Mouse (Mus musculus): ENCODE measurements around the gene Osbpl7. TPM values are rescaled to one million over a fixed set of nuclear protein-coding genes. Genes with fewer than 3 reads are reported as not detected.

The Osbpl7 gene
- polyA plus RNA-seq, 1 experiment from 2014 or later, result 12.8 TPM

DNA sequence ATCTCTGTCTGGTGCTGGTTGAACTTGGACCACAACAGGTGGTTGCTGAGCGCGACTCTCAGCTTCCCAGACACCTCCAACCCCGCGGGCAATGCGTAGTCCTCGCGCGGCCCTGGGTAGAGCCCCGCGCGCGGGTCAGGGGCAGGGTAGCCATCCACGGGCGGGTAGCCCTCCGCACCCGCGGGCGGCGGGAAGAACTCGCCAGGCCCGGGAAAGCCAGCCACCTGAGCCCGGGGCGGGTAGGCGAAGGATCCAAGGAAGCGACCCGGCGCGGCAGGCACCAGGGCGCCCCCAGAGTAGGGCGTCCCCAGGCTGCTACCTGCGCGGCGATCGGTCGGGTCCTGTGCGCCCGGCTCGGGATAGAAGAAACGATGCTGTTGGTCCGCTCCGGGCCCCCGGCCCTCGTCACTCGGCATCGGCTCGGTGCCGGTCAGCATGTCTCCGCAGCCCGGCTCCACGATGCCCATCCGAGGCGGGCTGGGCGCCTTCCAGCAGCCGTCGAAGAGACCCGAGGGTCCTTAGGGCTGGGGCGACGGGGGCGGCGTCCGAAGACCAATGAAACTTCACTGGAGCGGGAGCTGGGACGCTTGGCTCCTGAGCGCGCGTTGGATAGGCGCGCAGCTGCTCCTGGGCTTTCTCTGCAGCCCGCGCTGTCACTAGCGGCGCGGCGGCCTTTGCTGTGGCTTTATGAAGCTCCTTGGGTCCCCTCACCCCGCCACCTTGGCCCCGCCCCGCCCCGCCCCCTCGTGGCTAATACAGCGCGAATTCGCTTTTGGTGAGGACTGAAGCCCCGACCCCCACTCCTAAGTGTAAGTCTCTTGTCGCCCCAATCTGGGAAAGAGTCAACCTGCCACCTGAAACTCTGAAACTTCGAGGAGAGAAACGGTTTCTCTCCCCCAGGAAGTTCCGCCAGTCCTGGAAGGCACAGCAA is 64.5 kb downstream of the Osbpl7 start, which contains the start of gene Tbx21:
TSS of gene Tbx21 (minus strand) at position 661 of the 931 bp plus-strand sequence.
- Histone ChIP-seq H3K4me3 (ENCODE audit: low read depth, low read length) (peak within 1 kb of the TSS; percentile 37), H3K9ac (ENCODE audit: low read depth, low read length) (0 out of 2 replicates have a peak within 1 kb of the TSS, but pooled peaks have one; percentile 20), H3K36me3 (ENCODE audit: control insufficient read depth, insufficient read depth, low read length) (no peaks in the 10 kb centered on the region), H3K9me3 (replicated peaks; ENCODE audit: control insufficient read depth, low read length, poor library complexity, severe bottlenecking) (no peaks in the 10 kb centered on the region), H3K27ac (ENCODE audit: low read length) (no peak within 1 kb of the TSS), H3K4me2 (ENCODE audit: low read length) (peak within 1 kb of the TSS; percentile 64), H3K27me3 (ENCODE audit: control insufficient read depth, insufficient read depth, low read depth, low read length) (peaks cover 54% of the 10 kb centered on the region), H3K4me1 (ENCODE audit: control insufficient read depth, insufficient read depth, low read length) (peaks cover 13% of the 10 kb centered on the region)
- no peak for ATAC-seq
- WGBS, result under 1% methylated on average over 87 of the region's 87 CpGs

DNA sequence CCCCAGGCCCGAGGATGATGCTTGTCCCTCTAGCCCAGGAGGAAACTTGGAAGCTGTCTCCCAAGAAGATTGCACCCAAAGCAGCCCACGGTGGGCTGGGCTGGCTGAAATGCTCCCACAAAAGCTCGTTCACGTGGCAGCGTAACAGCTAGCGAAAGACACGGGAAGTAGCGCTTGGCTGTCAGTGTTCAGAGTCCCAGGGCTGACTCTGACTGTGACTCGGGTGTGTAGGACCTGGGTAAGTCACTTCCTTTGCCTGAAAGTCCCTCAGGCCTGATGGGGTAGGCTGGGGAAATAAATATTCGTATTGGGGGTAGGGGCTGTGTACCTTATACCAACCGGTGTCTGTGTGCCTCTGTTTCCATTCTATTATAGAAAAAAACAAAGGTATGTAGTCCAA is 65.4 kb downstream of the Osbpl7 start:
- Histone ChIP-seq H3K27me3 (ENCODE audit: control insufficient read depth, insufficient read depth, low read depth, low read length) (peaks cover 54% of the 10 kb centered on the region), H3K9ac (ENCODE audit: low read depth, low read length) (no peak overlapping the region), H3K4me3 (ENCODE audit: low read depth, low read length) (no peak overlapping the region), H3K4me2 (ENCODE audit: low read length) (no peak overlapping the region), H3K36me3 (ENCODE audit: control insufficient read depth, insufficient read depth, low read length) (no peaks in the 10 kb centered on the region), H3K4me1 (ENCODE audit: control insufficient read depth, insufficient read depth, low read length) (peaks cover 13% of the 10 kb centered on the region), H3K27ac (ENCODE audit: low read length) (no peak overlapping the region), H3K9me3 (replicated peaks; ENCODE audit: control insufficient read depth, low read length, poor library complexity, severe bottlenecking) (no peaks in the 10 kb centered on the region)
- no peak for ATAC-seq
- 11% methylated on average over 11 of the region's 11 CpGs for WGBS

Small RNA genes within 50 kb of the gene (microRNA-seq; reads per million reads assigned to microRNA genes)
- gene Mir8103, result 2.6 reads per million, percentile 12 among the genes with 10 or more reads in this experiment

Other genes starting within 250 kb of the Osbpl7 start
- gene Nfe2l1, start 220.7 kb upstream of the Osbpl7 start, polyA plus RNA-seq (2015; fragmentation: Nextera tagmentation; extraction: Ambion mirVana), result 79.1 and 81.8 TPM in 2 replicates
- gene Copz2, start 200.8 kb upstream of the Osbpl7 start, polyA plus RNA-seq (2015; fragmentation: Nextera tagmentation; extraction: Ambion mirVana), result 14.8 and 16.3 TPM in 2 replicates
- 80.6 and 85.7 TPM in 2 replicates for gene Cdk5rap3, start 134.1 kb upstream of the Osbpl7 start, polyA plus RNA-seq (2015; fragmentation: Nextera tagmentation; extraction: Ambion mirVana)
- gene Prr15l, start 122.5 kb upstream of the Osbpl7 start, polyA plus RNA-seq (2015; fragmentation: Nextera tagmentation; extraction: Ambion mirVana), result 0.24 and 0.51 TPM in 2 replicates
- 32.2 and 32.5 TPM in 2 replicates for gene Pnpo, start 106.6 kb upstream of the Osbpl7 start, polyA plus RNA-seq (2015; fragmentation: Nextera tagmentation; extraction: Ambion mirVana)
- gene Sp2, start 67.7 kb upstream of the Osbpl7 start, polyA plus RNA-seq (2015; fragmentation: Nextera tagmentation; extraction: Ambion mirVana), result 15.4 and 16.8 TPM in 2 replicates
- gene Sp6, start 37.2 kb upstream of the Osbpl7 start, polyA plus RNA-seq (2015; fragmentation: Nextera tagmentation; extraction: Ambion mirVana), result 0.26 and 0.35 TPM in 2 replicates
- 13.7 and 16.7 TPM in 2 replicates for gene Scrn2, start 20.7 kb upstream of the Osbpl7 start, polyA plus RNA-seq (2015; fragmentation: Nextera tagmentation; extraction: Ambion mirVana)
- 3.4 and 4.0 TPM in 2 replicates for gene Lrrc46, start 9.2 kb upstream of the Osbpl7 start, polyA plus RNA-seq (2015; fragmentation: Nextera tagmentation; extraction: Ambion mirVana)
- gene Mrpl10, start 9.1 kb upstream of the Osbpl7 start, polyA plus RNA-seq (2015; fragmentation: Nextera tagmentation; extraction: Ambion mirVana), result 58.9 and 59.1 TPM in 2 replicates
- 0.16 TPM in 2 replicates for gene Tbx21, start 64.7 kb downstream of the Osbpl7 start, polyA plus RNA-seq (2015; fragmentation: Nextera tagmentation; extraction: Ambion mirVana)
- gene Tbkbp1, start 100.9 kb downstream of the Osbpl7 start, polyA plus RNA-seq (2015; fragmentation: Nextera tagmentation; extraction: Ambion mirVana), result 7.7 and 8.2 TPM in 2 replicates
- gene Kpnb1, start 137.3 kb downstream of the Osbpl7 start, polyA plus RNA-seq (2015; fragmentation: Nextera tagmentation; extraction: Ambion mirVana), result 28.5 and 32.9 TPM in 2 replicates
- gene Npepps, start 230.0 kb downstream of the Osbpl7 start, polyA plus RNA-seq (2015; fragmentation: Nextera tagmentation; extraction: Ambion mirVana), result 151 and 163 TPM in 2 replicates

Measured in midbrain, embryonic 16.5 days (tissue).